Mouse (Mus musculus): ENCODE measurements around the gene Rnh1. TPM values are rescaled to one million over a fixed set of nuclear protein-coding genes. Genes with fewer than 3 reads are reported as not detected.

Gene Rnh1
- polyA plus RNA-seq, 1 experiment from 2014 or later, result 153 TPM

GRCm38 (mm10) chr7:141216894-141217293 lies 44.2 kb upstream of the Rnh1 start:
- 79% methylated on average over 11 of the region's 11 CpGs for WGBS
- Histone ChIP-seq H3K27me3 (ENCODE audit: control insufficient read depth, insufficient read depth, low read depth, low read length) (no peaks in the 10 kb centered on the region), H3K9me3 (ENCODE audit: control insufficient read depth, low read length) (no peaks in the 10 kb centered on the region), H3K4me3 (ENCODE audit: low read length) (peak overlapping the region; percentile 70), H3K4me2 (ENCODE audit: low read depth, low read length) (peak overlapping the region; percentile 95), H3K27ac (ENCODE audit: low read length) (peak overlapping the region; percentile 98), H3K4me1 (replicated peaks; ENCODE audit: control insufficient read depth, insufficient read depth, low read length) (peaks cover 36% of the 10 kb centered on the region), H3K36me3 (ENCODE audit: control insufficient read depth, insufficient read depth, low read length) (no peaks in the 10 kb centered on the region; the same call in 1 of the 2 replicates), H3K9ac (ENCODE audit: low read length) (peak overlapping the region; percentile 77)
- ATAC-seq (ENCODE audit: low read depth), result no peak

GRCm38 (mm10) chr7:141215880-141216733 lies 43.5 kb upstream of the Rnh1 start:
- Histone ChIP-seq H3K9ac (ENCODE audit: low read length) (peak overlapping the region; percentile 77), H3K27me3 (ENCODE audit: control insufficient read depth, insufficient read depth, low read depth, low read length) (no peaks in the 10 kb centered on the region), H3K4me1 (replicated peaks; ENCODE audit: control insufficient read depth, insufficient read depth, low read length) (peaks cover 33% of the 10 kb centered on the region), H3K36me3 (ENCODE audit: control insufficient read depth, insufficient read depth, low read length) (no peaks in the 10 kb centered on the region; the same call in 1 of the 2 replicates), H3K4me3 (ENCODE audit: low read length) (peak overlapping the region; percentile 70), H3K4me2 (ENCODE audit: low read depth, low read length) (peak overlapping the region; percentile 95), H3K27ac (ENCODE audit: low read length) (peak overlapping the region; percentile 98), H3K9me3 (ENCODE audit: control insufficient read depth, low read length) (no peaks in the 10 kb centered on the region)
- peak; percentile 67 for ATAC-seq (ENCODE audit: low read depth)
- 2% methylated on average over 41 of the region's 42 CpGs for WGBS

- Histone ChIP-seq H3K4me2 (ENCODE audit: low read depth, low read length) (peak within 1 kb of the TSS; percentile 95), H3K4me3 (ENCODE audit: low read length) (peak within 1 kb of the TSS; percentile 70), H3K9me3 (ENCODE audit: control insufficient read depth, low read length) (no peaks in the 10 kb centered on the region), H3K27me3 (ENCODE audit: control insufficient read depth, insufficient read depth, low read depth, low read length) (no peaks in the 10 kb centered on the region), H3K27ac (ENCODE audit: low read length) (peak within 1 kb of the TSS; percentile 98), H3K4me1 (replicated peaks; ENCODE audit: control insufficient read depth, insufficient read depth, low read length) (peaks cover 25% of the 10 kb centered on the region), H3K36me3 (ENCODE audit: control insufficient read depth, insufficient read depth, low read length) (no peaks in the 10 kb centered on the region; the same call in 1 of the 2 replicates), H3K9ac (ENCODE audit: low read length) (peak within 1 kb of the TSS; percentile 77)
- peak; percentile 93 for ATAC-seq (ENCODE audit: low read depth)
- WGBS, result under 1% methylated on average over 41 of the region's 41 CpGs
Measured at GRCm38 (mm10) chr7:141215101-141215879, 42.6 kb upstream of the Rnh1 start, which contains the start of gene Rassf7. Gene Rassf7 (plus strand): TSS chr7:141215860.

GRCm38 (mm10) chr7:141214310-141214709 lies 41.7 kb upstream of the Rnh1 start:
- Histone ChIP-seq H3K4me3 (ENCODE audit: low read length) (no peak overlapping the region), H3K9ac (ENCODE audit: low read length) (no peak overlapping the region), H3K36me3 (ENCODE audit: control insufficient read depth, insufficient read depth, low read length) (no peaks in the 10 kb centered on the region; the same call in 1 of the 2 replicates), H3K4me1 (replicated peaks; ENCODE audit: control insufficient read depth, insufficient read depth, low read length) (peaks cover 21% of the 10 kb centered on the region), H3K27me3 (ENCODE audit: control insufficient read depth, insufficient read depth, low read depth, low read length) (no peaks in the 10 kb centered on the region), H3K27ac (ENCODE audit: low read length) (peak overlapping the region; percentile 82), H3K9me3 (ENCODE audit: control insufficient read depth, low read length) (no peaks in the 10 kb centered on the region), H3K4me2 (ENCODE audit: low read depth, low read length) (no peak overlapping the region)
- ATAC-seq (ENCODE audit: low read depth), result no peak
- 36% methylated on average over 3 of the region's 3 CpGs for WGBS

- H3K4me1 ChIP-seq (replicated peaks; ENCODE audit: control insufficient read depth, insufficient read depth, low read length), result peaks cover 21% of the 10 kb centered on the region
- H3K4me2 ChIP-seq (ENCODE audit: low read depth, low read length), result peak within 1 kb of the TSS; percentile 95
- no peaks in the 10 kb centered on the region for H3K36me3 ChIP-seq (ENCODE audit: control insufficient read depth, insufficient read depth, low read length)
- no peaks in the 10 kb centered on the region for H3K27me3 ChIP-seq (ENCODE audit: control insufficient read depth, insufficient read depth, low read depth, low read length)
- 87% methylated on average over 11 of the region's 11 CpGs for WGBS
- H3K9me3 ChIP-seq (ENCODE audit: control insufficient read depth, low read length), result no peaks in the 10 kb centered on the region
- H3K4me3 ChIP-seq (ENCODE audit: low read length), result peak within 1 kb of the TSS; percentile 70
- peak within 1 kb of the TSS; percentile 51 for H3K9ac ChIP-seq (ENCODE audit: low read length)
- peak within 1 kb of the TSS; percentile 82 for H3K27ac ChIP-seq (ENCODE audit: low read length)
- ATAC-seq (ENCODE audit: low read depth), result no peak
Measured at GRCm38 (mm10) chr7:141213605-141214235, 41.1 kb upstream of the Rnh1 start, which contains the start of gene Lmntd2. Gene Lmntd2 (minus strand): TSS chr7:141214080.

- Histone ChIP-seq H3K27ac (ENCODE audit: low read length) (no peak overlapping the region), H3K9ac (ENCODE audit: low read length) (no peak overlapping the region), H3K9me3 (ENCODE audit: control insufficient read depth, low read length) (no peaks in the 10 kb centered on the region), H3K4me1 (replicated peaks; ENCODE audit: control insufficient read depth, insufficient read depth, low read length) (peaks cover 20% of the 10 kb centered on the region), H3K4me2 (ENCODE audit: low read depth, low read length) (no peak overlapping the region), H3K4me3 (ENCODE audit: low read length) (no peak overlapping the region), H3K27me3 (ENCODE audit: control insufficient read depth, insufficient read depth, low read depth, low read length) (no peaks in the 10 kb centered on the region), H3K36me3 (ENCODE audit: control insufficient read depth, insufficient read depth, low read length) (no peaks in the 10 kb centered on the region)
- 88% methylated on average over 3 of the region's 3 CpGs for WGBS
- ATAC-seq (ENCODE audit: low read depth), result no peak
Measured at GRCm38 (mm10) chr7:141213133-141213532, 40.5 kb upstream of the Rnh1 start.

- 88% methylated on average over 14 of the region's 14 CpGs for WGBS
- no peaks in the 10 kb centered on the region for H3K9me3 ChIP-seq (ENCODE audit: control insufficient read depth, low read length)
- no peak overlapping the region for H3K4me3 ChIP-seq (ENCODE audit: low read length)
- ATAC-seq (ENCODE audit: low read depth), result no peak
- no peaks in the 10 kb centered on the region for H3K36me3 ChIP-seq (ENCODE audit: control insufficient read depth, insufficient read depth, low read length)
- H3K9ac ChIP-seq (ENCODE audit: low read length), result no peak overlapping the region
- H3K4me1 ChIP-seq (replicated peaks; ENCODE audit: control insufficient read depth, insufficient read depth, low read length), result peaks cover 8% of the 10 kb centered on the region; the same call in 1 of the 2 replicates
- no peaks in the 10 kb centered on the region for H3K27me3 ChIP-seq (ENCODE audit: control insufficient read depth, insufficient read depth, low read depth, low read length)
- H3K4me2 ChIP-seq (ENCODE audit: low read depth, low read length), result no peak overlapping the region
- no peak overlapping the region for H3K27ac ChIP-seq (ENCODE audit: low read length)
Measured at GRCm38 (mm10) chr7:141210606-141211131, 38.0 kb upstream of the Rnh1 start.

- H3K27me3 ChIP-seq (ENCODE audit: control insufficient read depth, insufficient read depth, low read depth, low read length), result no peaks in the 10 kb centered on the region
- H3K9me3 ChIP-seq (ENCODE audit: control insufficient read depth, low read length), result no peaks in the 10 kb centered on the region
- ATAC-seq (ENCODE audit: low read depth), result no peak
- WGBS, result 60% methylated on average over 12 of the region's 12 CpGs
- no peak overlapping the region for H3K4me2 ChIP-seq (ENCODE audit: low read depth, low read length)
- H3K36me3 ChIP-seq (ENCODE audit: control insufficient read depth, insufficient read depth, low read length), result no peaks in the 10 kb centered on the region
- no peak overlapping the region for H3K4me3 ChIP-seq (ENCODE audit: low read length)
- no peak overlapping the region for H3K9ac ChIP-seq (ENCODE audit: low read length)
- peaks cover 8% of the 10 kb centered on the region; the same call in 1 of the 2 replicates for H3K4me1 ChIP-seq (replicated peaks; ENCODE audit: control insufficient read depth, insufficient read depth, low read length)
- H3K27ac ChIP-seq (ENCODE audit: low read length), result no peak overlapping the region
Measured at GRCm38 (mm10) chr7:141210137-141210536, 37.5 kb upstream of the Rnh1 start.

Data from lung, embryonic 16.5 days (tissue).